Mouse (Mus musculus): ENCODE measurements around the gene Lyrm4. TPM values are rescaled to one million over a fixed set of nuclear protein-coding genes. Genes with fewer than 3 reads are reported as not detected.

Lyrm4 gene
- polyA plus RNA-seq, 1 experiment from 2014 or later: 16.9 TPM

- no peak for ATAC-seq
- no peaks in the 10 kb centered on the region for H3K27me3 ChIP-seq (replicated peaks; ENCODE audit: control insufficient read depth, insufficient read depth, low read length)
- no peak overlapping the region for H3K4me2 ChIP-seq (replicated peaks; ENCODE audit: low read depth)
- H3K9me3 ChIP-seq (ENCODE audit: control insufficient read depth): no peaks in the 10 kb centered on the region
- H3K4me3 ChIP-seq (ENCODE audit: low read depth, low read length): no peak overlapping the region
- no peaks in the 10 kb centered on the region for H3K4me1 ChIP-seq (replicated peaks; ENCODE audit: control insufficient read depth, insufficient read depth, low read length)
- no peak overlapping the region for H3K27ac ChIP-seq (ENCODE audit: low read depth, low read length)
- H3K9ac ChIP-seq (ENCODE audit: low read depth, low read length): no peak overlapping the region
- WGBS: 52% methylated on average over 3 of the region's 3 CpGs
- TF ChIP-seq CTCF (IDR thresholded peaks at IDR 0.05; ENCODE audit: low read depth): no peak
- H3K36me3 ChIP-seq (ENCODE audit: control insufficient read depth, insufficient read depth): no peaks in the 10 kb centered on the region
Observed at GRCm38 (mm10) chr13:36085971-36086370, 31.4 kb downstream of the Lyrm4 start.

DNA sequence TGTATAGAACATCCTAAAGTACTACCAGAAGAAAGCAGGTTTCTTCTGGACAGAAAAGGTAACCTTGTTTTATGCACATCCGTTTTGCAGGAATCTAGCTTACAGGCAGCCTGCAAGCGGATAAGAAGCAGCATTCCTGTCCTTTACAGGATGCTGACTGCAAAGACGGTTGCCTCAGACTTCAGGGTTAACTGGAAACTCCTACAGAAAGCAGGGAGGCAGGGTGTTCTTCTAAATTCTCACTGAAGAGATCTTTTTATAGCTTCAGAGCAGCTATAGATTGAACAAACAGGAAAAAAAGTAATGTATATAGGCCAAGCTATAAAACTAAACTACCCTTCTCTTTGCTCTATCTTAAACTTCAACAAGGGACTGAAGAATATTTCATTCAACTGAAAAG lies 32.6 kb downstream of the Lyrm4 start:
- ATAC-seq: no peak
- H3K9me3 ChIP-seq (ENCODE audit: control insufficient read depth): no peaks in the 10 kb centered on the region
- H3K27me3 ChIP-seq (replicated peaks; ENCODE audit: control insufficient read depth, insufficient read depth, low read length): no peaks in the 10 kb centered on the region
- H3K4me3 ChIP-seq (ENCODE audit: low read depth, low read length): no peak overlapping the region
- no peaks in the 10 kb centered on the region for H3K4me1 ChIP-seq (replicated peaks; ENCODE audit: control insufficient read depth, insufficient read depth, low read length)
- H3K9ac ChIP-seq (ENCODE audit: low read depth, low read length): no peak overlapping the region
- H3K36me3 ChIP-seq (ENCODE audit: control insufficient read depth, insufficient read depth): no peaks in the 10 kb centered on the region
- WGBS: 81% methylated on average over 3 of the region's 3 CpGs
- no peak for TF ChIP-seq CTCF (IDR thresholded peaks at IDR 0.05; ENCODE audit: low read depth)
- no peak overlapping the region for H3K27ac ChIP-seq (ENCODE audit: low read depth, low read length)
- no peak overlapping the region for H3K4me2 ChIP-seq (replicated peaks; ENCODE audit: low read depth)

- WGBS: 91% methylated on average over 3 of the region's 3 CpGs
- Histone ChIP-seq H3K27me3 (replicated peaks; ENCODE audit: control insufficient read depth, insufficient read depth, low read length) (no peaks in the 10 kb centered on the region), H3K27ac (ENCODE audit: low read depth, low read length) (no peak overlapping the region), H3K9me3 (ENCODE audit: control insufficient read depth) (no peaks in the 10 kb centered on the region), H3K9ac (ENCODE audit: low read depth, low read length) (no peak overlapping the region), H3K4me3 (ENCODE audit: low read depth, low read length) (no peak overlapping the region), H3K36me3 (ENCODE audit: control insufficient read depth, insufficient read depth) (no peaks in the 10 kb centered on the region; the same call in 1 of the 2 replicates), H3K4me1 (replicated peaks; ENCODE audit: control insufficient read depth, insufficient read depth, low read length) (no peaks in the 10 kb centered on the region), H3K4me2 (replicated peaks; ENCODE audit: low read depth) (no peak overlapping the region)
- TF ChIP-seq CTCF (IDR thresholded peaks at IDR 0.05; ENCODE audit: low read depth): no peak
- ATAC-seq: no peak
Observed at GRCm38 (mm10) chr13:36081591-36081990, 35.7 kb downstream of the Lyrm4 start.

DNA sequence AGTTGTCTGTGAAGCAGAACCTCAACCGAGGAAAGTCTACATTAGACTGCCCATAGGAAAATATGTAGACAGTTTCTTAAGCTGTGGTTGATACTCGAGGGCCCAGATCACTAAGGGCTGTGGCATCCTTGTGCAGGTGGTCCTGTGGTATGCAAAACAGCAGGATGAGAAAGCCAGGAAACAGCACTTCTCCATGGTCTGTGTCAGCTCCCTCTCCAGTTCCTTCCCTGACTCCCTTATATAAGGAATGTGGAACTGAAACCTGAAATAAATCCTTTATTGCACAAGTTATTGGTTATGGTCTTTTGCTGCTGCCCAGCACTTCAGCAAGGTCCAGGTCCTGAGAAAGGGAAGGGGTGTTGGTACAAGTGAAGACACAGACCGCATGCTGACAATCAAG lies 42.8 kb downstream of the Lyrm4 start:
- Histone ChIP-seq H3K4me2 (replicated peaks; ENCODE audit: low read depth) (no peak overlapping the region), H3K27ac (ENCODE audit: low read depth, low read length) (no peak overlapping the region), H3K9me3 (ENCODE audit: control insufficient read depth) (no peaks in the 10 kb centered on the region), H3K4me3 (ENCODE audit: low read depth, low read length) (no peak overlapping the region), H3K36me3 (ENCODE audit: control insufficient read depth, insufficient read depth) (peaks cover 4% of the 10 kb centered on the region; the same call in 1 of the 2 replicates), H3K27me3 (replicated peaks; ENCODE audit: control insufficient read depth, insufficient read depth, low read length) (no peaks in the 10 kb centered on the region), H3K4me1 (replicated peaks; ENCODE audit: control insufficient read depth, insufficient read depth, low read length) (no peaks in the 10 kb centered on the region), H3K9ac (ENCODE audit: low read depth, low read length) (no peak overlapping the region)
- whole genome bisulfite sequencing: 86% methylated on average over 3 of the region's 3 CpGs
- no peak for ATAC-seq
- no peak for TF ChIP-seq CTCF (IDR thresholded peaks at IDR 0.05; ENCODE audit: low read depth)

- H3K9me3 ChIP-seq (ENCODE audit: control insufficient read depth): no peaks in the 10 kb centered on the region
- no peak overlapping the region for H3K4me2 ChIP-seq (replicated peaks; ENCODE audit: low read depth)
- no peak for TF ChIP-seq CTCF (IDR thresholded peaks at IDR 0.05; ENCODE audit: low read depth)
- WGBS: 60% methylated on average over 2 of the region's 2 CpGs
- no peak overlapping the region for H3K9ac ChIP-seq (ENCODE audit: low read depth, low read length)
- no peak overlapping the region for H3K27ac ChIP-seq (ENCODE audit: low read depth, low read length)
- no peak overlapping the region for H3K4me3 ChIP-seq (ENCODE audit: low read depth, low read length)
- H3K36me3 ChIP-seq (ENCODE audit: control insufficient read depth, insufficient read depth): no peaks in the 10 kb centered on the region
- H3K27me3 ChIP-seq (replicated peaks; ENCODE audit: control insufficient read depth, insufficient read depth, low read length): no peaks in the 10 kb centered on the region
- no peak for ATAC-seq
- no peaks in the 10 kb centered on the region for H3K4me1 ChIP-seq (replicated peaks; ENCODE audit: control insufficient read depth, insufficient read depth, low read length)
Observed at GRCm38 (mm10) chr13:36066676-36067075, 50.6 kb downstream of the Lyrm4 start.

DNA sequence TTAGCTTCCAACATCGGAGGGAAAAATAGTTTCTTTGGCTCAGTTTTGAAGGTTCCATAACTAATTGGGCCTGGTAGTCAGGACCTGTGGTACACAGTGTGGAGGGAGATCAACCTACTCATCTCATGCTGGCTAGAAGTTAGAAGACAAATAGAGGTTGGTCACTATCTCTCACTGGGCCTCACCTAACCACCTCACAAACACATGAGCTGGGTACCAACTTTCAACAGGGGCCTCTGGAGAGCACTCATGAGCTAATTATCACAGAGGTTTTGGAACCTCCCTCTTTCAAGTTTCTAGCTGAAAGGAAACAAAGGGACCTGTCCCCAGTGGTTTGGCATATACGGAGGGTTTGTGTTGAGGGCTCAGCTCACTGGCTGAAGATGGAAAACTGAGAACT lies 59.8 kb downstream of the Lyrm4 start:
- Histone ChIP-seq H3K36me3 (ENCODE audit: control insufficient read depth, insufficient read depth) (no peaks in the 10 kb centered on the region), H3K9ac (ENCODE audit: low read depth, low read length) (no peak overlapping the region), H3K9me3 (ENCODE audit: control insufficient read depth) (no peaks in the 10 kb centered on the region), H3K4me2 (replicated peaks; ENCODE audit: low read depth) (no peak overlapping the region), H3K27ac (ENCODE audit: low read depth, low read length) (no peak overlapping the region), H3K4me3 (ENCODE audit: low read depth, low read length) (no peak overlapping the region), H3K4me1 (replicated peaks; ENCODE audit: control insufficient read depth, insufficient read depth, low read length) (no peaks in the 10 kb centered on the region), H3K27me3 (replicated peaks; ENCODE audit: control insufficient read depth, insufficient read depth, low read length) (no peaks in the 10 kb centered on the region)
- ATAC-seq: no peak
- no peak for TF ChIP-seq CTCF (IDR thresholded peaks at IDR 0.05; ENCODE audit: low read depth)
- 89% methylated on average over 2 of the region's 2 CpGs for WGBS

DNA sequence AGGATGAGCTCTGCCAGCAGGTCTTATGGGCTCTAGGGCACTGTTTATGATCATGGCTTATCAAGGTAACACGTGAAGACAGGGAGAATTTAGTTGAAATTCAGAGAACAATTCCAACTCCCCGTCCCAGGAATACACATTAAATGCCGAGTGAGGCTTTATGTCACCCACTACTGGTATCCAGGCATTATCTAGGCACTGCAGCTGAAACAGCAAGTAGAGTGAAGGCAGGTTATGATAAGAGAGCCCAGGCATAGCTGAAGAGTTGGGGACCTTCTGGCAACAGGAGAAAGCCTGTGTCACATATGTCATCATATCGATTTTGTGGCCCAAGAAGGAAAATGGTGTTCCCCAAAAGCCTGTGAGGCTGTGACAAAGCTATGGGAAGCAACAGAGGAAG lies 60.4 kb downstream of the Lyrm4 start:
- H3K27me3 ChIP-seq (replicated peaks; ENCODE audit: control insufficient read depth, insufficient read depth, low read length): no peaks in the 10 kb centered on the region
- no peak for TF ChIP-seq CTCF (IDR thresholded peaks at IDR 0.05; ENCODE audit: low read depth)
- no peaks in the 10 kb centered on the region for H3K36me3 ChIP-seq (ENCODE audit: control insufficient read depth, insufficient read depth)
- H3K4me2 ChIP-seq (replicated peaks; ENCODE audit: low read depth): no peak overlapping the region
- H3K4me3 ChIP-seq (ENCODE audit: low read depth, low read length): no peak overlapping the region
- H3K4me1 ChIP-seq (replicated peaks; ENCODE audit: control insufficient read depth, insufficient read depth, low read length): no peaks in the 10 kb centered on the region
- no peak overlapping the region for H3K9ac ChIP-seq (ENCODE audit: low read depth, low read length)
- H3K9me3 ChIP-seq (ENCODE audit: control insufficient read depth): no peaks in the 10 kb centered on the region
- WGBS: 85% methylated on average over 4 of the region's 4 CpGs
- no peak overlapping the region for H3K27ac ChIP-seq (ENCODE audit: low read depth, low read length)
- ATAC-seq: no peak
